Mouse (Mus musculus) naive thymus-derived CD4-positive, alpha-beta T cell, adult 5 months (primary cell): ENCODE data around the gene Clptm1l. TPM values are rescaled to one million over a fixed set of nuclear protein-coding genes. Genes with fewer than 3 reads are reported as not detected.

Experiments used
- polyA plus RNA-seq: library from polyadenylated mRNA; unstranded; fragments of 100-300 nt; shearing (Covaris generic); gene quantifications from one replicate; pipeline ENCODE4 v1.2.1, GENCODE M21; 2017

The Clptm1l gene
- 143 TPM for polyA plus RNA-seq

GRCm38 (mm10) chr13:73603522-73604155, at the start of gene Clptm1l:
Clptm1l (plus strand) TSS chr13:73604006.

GRCm38 (mm10) chr13:73626745-73627549, 23.1 kb downstream of the Clptm1l start, which contains the start of gene Tert:
Tert (plus strand) TSS chr13:73626911.

Other genes starting within 250 kb of the Clptm1l start
- gene Lpcat1, start 136.8 kb upstream of the Clptm1l start, polyA plus RNA-seq, result 24.2 TPM
- not detected for gene Slc6a3, start 67.3 kb upstream of the Clptm1l start, polyA plus RNA-seq
- gene Tert, start 22.9 kb downstream of the Clptm1l start, polyA plus RNA-seq, result 3.1 TPM
- gene Slc6a18, start 74.0 kb downstream of the Clptm1l start, polyA plus RNA-seq, result not detected
- 0.32 TPM for gene Slc6a19, start 100.9 kb downstream of the Clptm1l start, polyA plus RNA-seq
- 176 TPM for gene Slc12a7, start 129.1 kb downstream of the Clptm1l start, polyA plus RNA-seq
- 0.14 TPM for gene Nkd2, start 243.6 kb downstream of the Clptm1l start, polyA plus RNA-seq